Mouse (Mus musculus): Measurements from ENCODE around the gene Vmn1r149. TPM values are rescaled to one million over a fixed set of nuclear protein-coding genes. Genes with fewer than 3 reads are reported as not detected.

Vmn1r149 gene
- polyA plus RNA-seq (2014; fragmentation: Illumina TruSeq; extraction: RNeasy Lipid Tissue Mini Kit (QIAGEN cat#74804); ENCODE audit: low read depth, low replicate concordance), result not detected

DNA sequence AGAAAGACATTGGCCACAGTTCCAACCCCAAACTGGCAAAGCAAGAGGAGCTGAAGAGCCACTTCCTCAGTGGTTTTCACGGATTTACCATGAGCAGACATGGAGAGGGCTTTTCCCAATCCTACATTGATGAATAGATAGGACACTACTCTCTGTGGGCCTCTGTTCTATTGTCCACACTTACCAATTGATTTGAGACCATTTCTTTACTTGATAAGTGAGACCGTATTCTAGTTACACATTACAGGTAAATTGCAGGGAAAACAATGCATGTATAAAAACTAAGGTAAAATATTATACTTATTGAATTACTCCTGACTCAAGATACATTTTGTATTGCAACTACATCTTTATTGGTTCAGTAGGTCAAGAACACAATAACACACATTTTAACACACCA lies at the start of gene Vmn1r149:
Gene Vmn1r149 (minus strand): TSS at position 101 of the 400 bp plus-strand sequence.

DNA sequence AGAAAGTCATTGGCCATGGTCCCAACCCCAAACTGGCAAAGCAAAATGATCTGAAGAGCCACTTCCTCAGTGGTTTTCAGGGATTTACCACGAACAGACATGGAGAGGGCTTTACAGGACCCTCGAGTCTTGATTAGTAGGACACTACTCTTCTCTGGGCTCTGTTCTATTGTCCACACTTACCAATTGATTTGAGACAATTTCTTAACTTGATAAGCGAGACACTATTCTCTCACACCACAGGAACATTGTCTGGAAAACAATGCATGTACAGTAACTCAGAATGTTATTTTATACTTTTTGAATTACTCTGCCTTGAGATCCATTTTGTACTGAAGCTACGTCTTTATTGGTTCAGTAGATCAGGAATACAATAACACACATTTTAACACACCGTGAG lies 25.9 kb upstream of the Vmn1r149 start, which contains the start of gene Gm10665:
Gene Gm10665 (minus strand): TSS at position 101 of the 400 bp plus-strand sequence.

DNA sequence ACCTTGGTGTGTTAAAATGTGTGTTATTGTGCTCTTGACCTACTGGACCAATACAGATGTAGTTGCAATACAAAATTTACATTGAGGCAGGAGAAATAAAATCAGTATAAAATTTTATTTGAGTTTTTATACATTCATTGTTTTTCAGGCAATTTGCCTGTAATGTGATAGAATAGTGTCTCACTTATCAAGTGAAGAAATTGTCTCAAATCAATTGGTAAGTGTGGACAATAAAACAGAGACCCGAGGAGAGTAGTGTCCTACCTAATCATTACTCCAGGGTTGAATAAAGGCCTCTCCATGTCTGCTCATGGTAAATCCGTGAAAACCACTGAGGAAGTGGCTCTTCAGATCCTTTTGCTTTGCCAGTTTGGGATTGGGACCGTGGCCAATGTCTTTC lies 24.7 kb downstream of the Vmn1r149 start, which contains the start of gene Vmn1r148:
Gene Vmn1r148 (plus strand): TSS at position 301 of the 400 bp plus-strand sequence.

Other genes with a start within 250 kb of the Vmn1r149 start
- not detected for gene Vmn1r143, start 248.9 kb downstream of the Vmn1r149 start, polyA plus RNA-seq (2014; fragmentation: Illumina TruSeq; extraction: RNeasy Lipid Tissue Mini Kit (QIAGEN cat#74804); ENCODE audit: low read depth, low replicate concordance)
- not detected for gene Gm8653, start 237.0 kb downstream of the Vmn1r149 start, polyA plus RNA-seq (2014; fragmentation: Illumina TruSeq; extraction: RNeasy Lipid Tissue Mini Kit (QIAGEN cat#74804); ENCODE audit: low read depth, low replicate concordance)
- not detected for gene Gm8453, start 208.7 kb downstream of the Vmn1r149 start, polyA plus RNA-seq (2014; fragmentation: Illumina TruSeq; extraction: RNeasy Lipid Tissue Mini Kit (QIAGEN cat#74804); ENCODE audit: low read depth, low replicate concordance)
- not detected for gene Gm4187, start 108.5 kb downstream of the Vmn1r149 start, polyA plus RNA-seq (2014; fragmentation: Illumina TruSeq; extraction: RNeasy Lipid Tissue Mini Kit (QIAGEN cat#74804); ENCODE audit: low read depth, low replicate concordance)
- not detected for gene Gm8660, start 67.2 kb downstream of the Vmn1r149 start, polyA plus RNA-seq (2014; fragmentation: Illumina TruSeq; extraction: RNeasy Lipid Tissue Mini Kit (QIAGEN cat#74804); ENCODE audit: low read depth, low replicate concordance)
- not detected for gene Vmn1r148, start 24.6 kb downstream of the Vmn1r149 start, polyA plus RNA-seq (2014; fragmentation: Illumina TruSeq; extraction: RNeasy Lipid Tissue Mini Kit (QIAGEN cat#74804); ENCODE audit: low read depth, low replicate concordance)
- gene Gm10665, start 25.8 kb upstream of the Vmn1r149 start, polyA plus RNA-seq (2014; fragmentation: Illumina TruSeq; extraction: RNeasy Lipid Tissue Mini Kit (QIAGEN cat#74804); ENCODE audit: low read depth, low replicate concordance), result not detected
- not detected for gene Vmn1r151, start 61.4 kb upstream of the Vmn1r149 start, polyA plus RNA-seq (2014; fragmentation: Illumina TruSeq; extraction: RNeasy Lipid Tissue Mini Kit (QIAGEN cat#74804); ENCODE audit: low read depth, low replicate concordance)
- gene Vmn1r152, start 84.7 kb upstream of the Vmn1r149 start, polyA plus RNA-seq (2014; fragmentation: Illumina TruSeq; extraction: RNeasy Lipid Tissue Mini Kit (QIAGEN cat#74804); ENCODE audit: low read depth, low replicate concordance), result not detected
- gene Gm8677, start 96.7 kb upstream of the Vmn1r149 start, polyA plus RNA-seq (2014; fragmentation: Illumina TruSeq; extraction: RNeasy Lipid Tissue Mini Kit (QIAGEN cat#74804); ENCODE audit: low read depth, low replicate concordance), result not detected
- not detected for gene Gm4201, start 127.1 kb upstream of the Vmn1r149 start, polyA plus RNA-seq (2014; fragmentation: Illumina TruSeq; extraction: RNeasy Lipid Tissue Mini Kit (QIAGEN cat#74804); ENCODE audit: low read depth, low replicate concordance)
- gene Gm4565, start 149.9 kb upstream of the Vmn1r149 start, polyA plus RNA-seq (2014; fragmentation: Illumina TruSeq; extraction: RNeasy Lipid Tissue Mini Kit (QIAGEN cat#74804); ENCODE audit: low read depth, low replicate concordance), result not detected
- not detected for gene Vmn1r155, start 219.8 kb upstream of the Vmn1r149 start, polyA plus RNA-seq (2014; fragmentation: Illumina TruSeq; extraction: RNeasy Lipid Tissue Mini Kit (QIAGEN cat#74804); ENCODE audit: low read depth, low replicate concordance)